Mouse (Mus musculus): Measurements from ENCODE around the gene Vwf. TPM values are rescaled to one million over a fixed set of nuclear protein-coding genes. Genes with fewer than 3 reads are reported as not detected.

The Vwf gene
- polyA plus RNA-seq (2021; fragmentation: Nextera tagmentation) = 3.0 and 4.3 TPM in 2 replicates
- long read RNA-seq, experiment 1, partial matches to known transcripts = 1 of 1 reads
- long read RNA-seq, experiment 1, other reads (novel, unspliced or antisense) = 0 of 1 reads
- long read RNA-seq, experiment 2, partial matches to known transcripts = 2 of 2 reads
- long read RNA-seq, experiment 2, other reads (novel, unspliced or antisense) = 0 of 2 reads

DNA sequence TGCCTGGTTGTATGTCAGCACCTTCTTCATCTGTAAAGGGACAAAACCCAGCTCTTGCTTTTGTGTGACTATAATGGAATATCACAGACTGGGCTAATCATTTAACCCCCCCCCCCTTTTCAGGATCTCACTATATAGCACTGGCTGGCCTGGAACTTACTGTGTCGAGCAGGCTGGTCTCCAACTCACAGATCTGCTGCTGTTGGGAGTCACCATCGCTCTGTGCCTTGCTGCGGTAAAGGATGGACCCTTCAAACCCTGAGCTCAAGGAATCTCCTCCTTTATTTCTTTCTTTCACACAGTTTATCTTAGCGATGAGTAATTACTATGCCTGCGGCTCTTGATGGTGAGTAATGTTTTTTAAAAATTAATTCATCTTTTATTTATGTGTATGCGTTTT lies at the start of gene Vwf:
TSS of gene Vwf (plus strand) at position 301 of the 400 bp plus-strand sequence.

DNA sequence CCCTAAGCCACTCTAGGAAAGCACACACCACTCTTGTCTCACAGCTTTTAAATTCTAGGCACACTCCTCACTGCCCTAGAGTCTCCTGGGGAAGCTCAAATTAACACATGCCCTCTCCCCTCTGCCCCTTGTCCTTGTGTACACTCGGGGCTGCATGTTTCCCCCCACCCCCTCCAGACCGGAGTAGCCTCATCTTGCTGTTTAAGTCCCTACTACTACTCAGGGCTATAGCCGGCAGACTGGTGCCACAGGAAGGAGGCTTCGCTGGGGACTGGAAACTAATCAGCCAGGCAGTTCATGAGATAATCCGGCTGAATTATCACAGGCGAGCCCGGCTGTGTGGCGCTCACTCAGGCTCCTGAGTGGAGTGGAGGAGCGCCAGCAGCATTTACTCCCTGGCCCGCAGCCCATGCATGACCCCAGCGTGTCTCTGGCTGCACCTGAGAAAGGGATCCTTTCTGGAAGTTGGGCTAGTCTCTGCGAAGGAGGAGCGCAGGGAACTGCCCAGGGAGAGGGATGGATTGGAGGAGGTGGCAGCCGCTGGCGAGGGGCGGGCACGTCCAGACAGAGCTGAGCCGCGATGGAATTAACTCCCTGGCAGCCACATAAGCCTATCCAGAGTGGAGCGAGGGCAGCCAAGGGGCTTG lies 143.6 kb downstream of the Vwf start, which contains the start of gene Ano2:
TSS of gene Ano2 (plus strand) at position 363 of the 647 bp plus-strand sequence.

Other genes starting within 250 kb of the Vwf start
- 3.4 and 6.8 TPM in 2 replicates for gene Ltbr, start 232.9 kb upstream of the Vwf start, polyA plus RNA-seq (2021; fragmentation: Nextera tagmentation)
- gene Scnn1a, start 226.1 kb upstream of the Vwf start, polyA plus RNA-seq (2021; fragmentation: Nextera tagmentation) = 1.3 and 2.2 TPM in 2 replicates
- gene Tnfrsf1a, start 197.4 kb upstream of the Vwf start, polyA plus RNA-seq (2021; fragmentation: Nextera tagmentation) = 5.5 and 10.6 TPM in 2 replicates
- 0.06 and 0.10 TPM in 2 replicates for gene Plekhg6, start 166.0 kb upstream of the Vwf start, polyA plus RNA-seq (2021; fragmentation: Nextera tagmentation)
- gene Cd9, start 52.0 kb upstream of the Vwf start, polyA plus RNA-seq (2021; fragmentation: Nextera tagmentation) = 121 and 138 TPM in 2 replicates
- 1.1 and 2.0 TPM in 2 replicates for gene Ano2, start 143.6 kb downstream of the Vwf start, polyA plus RNA-seq (2021; fragmentation: Nextera tagmentation)

All from left cerebral cortex, adult 6 months (tissue).